Mouse (Mus musculus) forebrain, embryonic 12.5 days (tissue): ENCODE measurements at regions not wholly inside any gene's neighbourhood (a gene's known extent, or its start where the extent isn't known, plus 50 kb on each side); places are given as distances from the start of the nearest gene placed in this dataset.

Experiments
- ATAC-seq: fragments of 200-750 bp; cut with Nextera tagmentation; 2 replicates; pipeline ENCODE4 v1.8.0; 2017; ENCODE audit warnings: moderate TSS enrichment; ENCODE audit not compliant: low FRiP score
- H3K27ac ChIP-seq: fragments of 300-500 bp; sonication (generic); 2 replicates; pipeline ENCODE4 v1.5.1; 2016; ENCODE audit warnings: mild to moderate bottlenecking
- H3K27me3 ChIP-seq: fragments of 300-500 bp; sonication (generic); 2 replicates; pipeline ENCODE4 v1.6.1; 2016; ENCODE audit warnings: mild to moderate bottlenecking
- H3K36me3 ChIP-seq: fragments of 300-500 bp; sonication (generic); replicated peaks from 2 replicates; pipeline ENCODE4 v1.6.1; 2016; ENCODE audit warnings: mild to moderate bottlenecking
- H3K4me1 ChIP-seq: fragments of 300-500 bp; sonication (generic); 2 replicates; pipeline ENCODE4 v1.6.1; 2016
- H3K4me2 ChIP-seq: fragments of 300-500 bp; sonication (generic); 2 replicates; pipeline ENCODE4 v1.6.1; 2016; ENCODE audit warnings: mild to moderate bottlenecking, moderate library complexity
- H3K4me3 ChIP-seq: fragments of 300-500 bp; sonication (generic); replicated peaks from 2 replicates; pipeline ENCODE4 v1.5.1; 2016; ENCODE audit warnings: mild to moderate bottlenecking
- H3K9ac ChIP-seq: fragments of 300-500 bp; sonication (generic); 2 replicates; pipeline ENCODE4 v1.6.1; 2016; ENCODE audit warnings: mild to moderate bottlenecking
- H3K9me3 ChIP-seq: fragments of 300-500 bp; sonication (generic); 2 replicates; pipeline ENCODE4 v1.6.1; 2016
- WGBS: fragments of 180-500 bp; shearing (Covaris S2); methylation state at CpG from one replicate; pipeline ENCODE4 v1.1.7; 2016; 5-methylcytosine and 5-hydroxymethylcytosine counted together

DNA sequence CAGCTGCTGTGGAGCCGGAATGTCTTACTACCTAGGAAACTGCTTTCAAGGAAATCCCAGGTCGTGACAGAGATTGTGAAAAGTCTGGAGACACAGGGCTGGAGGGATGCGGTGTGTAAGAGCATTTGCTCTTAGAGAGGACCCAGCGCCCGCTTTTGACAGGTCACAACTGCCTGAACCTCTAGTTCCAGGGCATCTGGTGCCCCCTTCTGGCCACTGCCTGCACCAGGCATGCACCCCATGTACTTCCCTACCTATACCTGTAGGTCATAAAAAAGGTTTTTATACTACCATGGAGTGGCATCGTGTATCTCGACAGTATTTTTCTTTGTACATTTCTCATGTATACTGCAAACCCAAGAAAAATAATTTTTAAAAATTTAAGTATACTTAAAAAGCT is 314.0 kb downstream of the Bbx start:
- no peak overlapping the region for H3K4me2 ChIP-seq
- WGBS: 93% methylated on average over 7 of the region's 7 CpGs
- no peaks in the 10 kb centered on the region for H3K9me3 ChIP-seq

DNA sequence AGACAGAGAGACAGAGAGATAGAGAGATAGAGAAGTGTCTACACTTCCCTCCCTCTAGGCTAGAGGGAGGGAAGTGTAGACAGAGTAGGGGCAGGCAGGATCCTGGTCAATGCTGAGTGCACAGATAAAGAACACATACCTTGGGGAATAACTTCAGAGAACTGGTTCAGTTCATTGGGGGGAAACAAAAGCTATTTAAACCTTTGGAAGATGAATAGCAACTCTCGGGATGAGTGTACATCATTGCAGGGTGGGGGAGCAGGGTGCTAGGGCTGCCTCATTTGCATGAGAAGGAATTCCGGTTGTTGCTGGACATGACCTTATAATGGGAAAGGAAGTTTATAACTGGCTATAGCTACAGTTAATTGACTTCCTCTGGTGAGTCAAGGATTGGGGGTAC is 309.7 kb downstream of the Bbx start:
- WGBS: 63% methylated on average over 2 of the region's 2 CpGs
- H3K9me3 ChIP-seq: no peaks in the 10 kb centered on the region
- H3K4me2 ChIP-seq: no peak overlapping the region
- no peak overlapping the region for H3K27ac ChIP-seq
- no peaks in the 10 kb centered on the region for H3K36me3 ChIP-seq
- H3K4me1 ChIP-seq: no peaks in the 10 kb centered on the region
- no peak overlapping the region for H3K4me3 ChIP-seq
- H3K27me3 ChIP-seq: no peaks in the 10 kb centered on the region
- no peak for ATAC-seq
- H3K9ac ChIP-seq: no peak overlapping the region

More for the DNA sequence above, 314.0 kb downstream of the Bbx start:
- Histone ChIP-seq H3K9ac (no peak overlapping the region), H3K36me3 (no peaks in the 10 kb centered on the region), H3K4me1 (no peaks in the 10 kb centered on the region), H3K27ac (no peak overlapping the region), H3K27me3 (no peaks in the 10 kb centered on the region), H3K4me3 (no peak overlapping the region)
- ATAC-seq: no peak

GRCm38 (mm10) chr16:50124646-50125045 is 307.5 kb downstream of the Bbx start:
- Histone ChIP-seq H3K9ac (no peak overlapping the region), H3K36me3 (no peaks in the 10 kb centered on the region), H3K27me3 (no peaks in the 10 kb centered on the region), H3K9me3 (no peaks in the 10 kb centered on the region), H3K4me3 (no peak overlapping the region), H3K27ac (no peak overlapping the region), H3K4me2 (no peak overlapping the region), H3K4me1 (no peaks in the 10 kb centered on the region)
- WGBS: 84% methylated on average over 4 of the region's 4 CpGs
- ATAC-seq: no peak

DNA sequence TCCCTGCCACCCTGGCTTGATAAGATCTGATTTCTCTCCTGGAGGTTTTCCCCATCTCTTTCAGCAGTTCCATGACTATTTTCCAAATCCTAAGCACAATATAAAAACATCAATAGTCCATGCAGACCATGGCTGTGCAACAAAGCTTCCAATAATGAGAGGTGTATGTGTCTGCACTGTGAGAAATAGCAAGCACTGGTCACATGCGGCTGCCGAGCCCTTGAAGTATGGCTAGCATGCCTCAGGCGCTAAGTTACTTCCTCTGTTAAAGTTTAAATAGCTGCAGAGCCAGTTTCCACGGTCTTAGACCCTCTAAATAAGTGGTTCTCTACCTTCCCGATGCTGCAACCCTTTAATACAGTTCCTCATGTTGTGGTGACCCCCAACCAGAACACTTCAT is 306.6 kb downstream of the Bbx start:
- Histone ChIP-seq H3K9me3 (no peaks in the 10 kb centered on the region), H3K4me3 (no peak overlapping the region), H3K27ac (no peak overlapping the region), H3K9ac (no peak overlapping the region), H3K4me1 (no peaks in the 10 kb centered on the region), H3K4me2 (no peak overlapping the region), H3K27me3 (no peaks in the 10 kb centered on the region), H3K36me3 (no peaks in the 10 kb centered on the region)
- 70% methylated on average over 5 of the region's 5 CpGs for WGBS
- ATAC-seq: no peak

DNA sequence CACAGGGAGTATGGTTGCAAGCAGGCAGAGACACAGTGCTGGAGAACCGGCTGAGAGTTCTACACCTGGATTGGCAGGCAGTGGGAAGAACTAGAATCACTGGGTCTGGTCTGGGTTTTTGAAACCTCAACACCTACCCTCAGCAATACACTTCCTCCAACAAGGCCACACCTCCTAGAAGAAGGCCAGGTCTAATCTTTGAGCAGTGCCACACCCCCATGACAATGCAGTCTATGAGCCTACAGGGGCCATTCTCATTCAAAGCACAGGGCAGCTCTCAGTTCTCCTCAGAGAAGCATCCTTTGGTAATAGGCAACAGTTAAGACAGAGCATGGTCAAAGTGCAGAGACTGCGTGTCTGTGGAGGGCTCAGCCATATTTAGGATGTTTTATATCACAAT is 300.8 kb downstream of the Bbx start:
- Histone ChIP-seq H3K4me1 (no peaks in the 10 kb centered on the region), H3K36me3 (no peaks in the 10 kb centered on the region), H3K9ac (no peak overlapping the region), H3K4me2 (no peak overlapping the region), H3K4me3 (no peak overlapping the region), H3K27ac (no peak overlapping the region), H3K27me3 (no peaks in the 10 kb centered on the region), H3K9me3 (0 out of 2 replicates have a peak, but pooled peaks cover 3% of the 10 kb centered on the region)
- WGBS: 94% methylated on average over 2 of the region's 2 CpGs
- ATAC-seq: no peak
